Mouse (Mus musculus) liver, adult 2 months (tissue): ENCODE measurements around the gene Mast3.

Source experiments
- CTCF ChIP-seq: fragments of 200-500 bp; IDR thresholded peaks from 2 replicates; pipeline ENCODE4 v1.5.1; 2011; ENCODE audit warnings: low read depth, low read length, control low read depth
- POLR2A ChIP-seq: fragments of 200-500 bp; IDR thresholded peaks from 2 replicates; pipeline ENCODE4 v1.6.1; 2011; ENCODE audit warnings: low read length, control low read depth; ENCODE audit not compliant: insufficient read depth; ENCODE audit errors: extremely low read depth

DNA sequence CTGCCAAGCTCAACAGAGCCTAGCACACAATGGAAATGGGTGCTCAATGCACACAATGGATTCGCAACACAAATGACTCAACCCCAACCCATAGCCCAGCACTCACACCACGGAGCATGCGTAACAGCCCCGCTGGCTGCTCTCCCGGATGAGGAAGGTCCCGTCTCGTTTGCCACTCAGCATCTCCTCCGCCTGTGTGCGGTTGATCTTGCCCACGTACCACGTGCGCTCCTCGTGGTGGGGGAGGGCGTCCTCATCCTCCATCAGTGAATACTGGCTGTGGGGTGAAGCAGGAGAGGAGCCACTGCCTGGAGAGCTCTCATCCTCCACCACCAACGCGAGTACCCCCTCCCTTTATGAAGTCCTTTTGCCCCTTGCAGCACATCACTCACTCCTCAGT is 35.9 kb downstream of the Mast3 start:
- TF ChIP-seq CTCF, result no peak
- no peak for TF ChIP-seq POLR2A
